Mouse (Mus musculus) urinary bladder, adult 18-20 months (tissue): Measurements from ENCODE around the gene Hdgfl2.
"Not testable (repeated sequence)": the region's sequence is repeated elsewhere in the genome, so short reads cannot be mapped to it uniquely, and the experiment has no call there.

Experiments
- DNase-seq, 2 experiments: peaks; one replicate each; pipeline ENCODE4 v3.0.0; 2022; ENCODE audit warnings: low spot score in 2 of 2, mixed read lengths in 2 of 2

The Hdgfl2 gene

DNA sequence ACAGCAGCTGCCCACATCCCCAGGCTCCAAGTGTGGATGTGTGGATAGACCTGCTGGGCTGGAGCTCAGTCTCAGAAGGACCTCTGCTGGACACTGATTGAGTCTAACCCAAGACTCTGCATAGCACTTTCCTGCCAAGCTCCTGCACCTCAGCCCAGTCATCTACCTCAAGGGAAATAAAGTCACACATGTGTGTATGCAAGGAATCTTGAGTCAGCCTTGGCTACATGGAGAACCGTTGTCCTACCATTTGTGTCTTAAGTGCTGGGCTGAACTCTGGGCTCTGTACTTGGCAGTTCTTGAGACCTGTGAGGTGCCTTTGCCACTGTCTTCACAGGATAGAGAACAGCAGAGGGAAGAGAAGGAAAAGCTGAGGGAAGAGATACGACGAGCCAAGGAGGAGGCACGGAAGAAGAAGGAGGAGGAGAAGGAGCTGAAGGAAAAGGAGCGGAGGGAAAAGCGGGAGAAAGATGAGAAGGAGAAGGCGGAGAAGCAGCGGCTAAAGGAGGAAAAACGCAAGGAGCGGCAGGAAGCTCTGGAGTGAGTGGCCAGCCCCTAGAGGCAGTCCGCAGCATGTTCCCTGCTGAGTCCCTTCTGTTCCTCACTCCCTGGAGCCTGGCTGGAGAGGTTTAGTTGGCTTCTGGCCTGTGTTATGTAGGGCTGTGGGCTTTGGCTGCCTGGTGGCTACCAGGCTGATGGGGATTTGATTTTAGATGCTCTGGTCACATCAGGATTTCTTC, 21.9 kb upstream of the Hdgfl2 start:
- no peak for DNase-seq

DNA sequence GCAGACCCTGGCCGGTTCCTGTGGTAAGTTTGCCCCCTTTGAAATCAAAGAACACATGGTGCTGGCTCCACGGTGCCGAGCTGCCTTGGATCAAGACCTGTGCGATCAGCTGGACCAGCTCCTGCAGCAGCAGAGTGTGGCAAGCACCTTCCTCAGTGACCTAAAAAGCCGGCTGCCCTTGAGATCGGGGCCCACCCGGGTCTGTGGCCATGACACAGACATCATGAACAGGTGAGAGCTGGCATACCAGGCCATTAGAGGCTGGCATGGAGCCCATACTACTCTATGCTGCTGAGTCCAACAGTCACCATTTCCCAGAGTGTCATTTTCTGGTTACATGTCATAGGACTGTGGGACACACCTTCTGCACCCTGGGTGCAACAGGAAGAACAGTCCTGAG, 17.4 kb upstream of the Hdgfl2 start:
- no peak for DNase-seq

DNA sequence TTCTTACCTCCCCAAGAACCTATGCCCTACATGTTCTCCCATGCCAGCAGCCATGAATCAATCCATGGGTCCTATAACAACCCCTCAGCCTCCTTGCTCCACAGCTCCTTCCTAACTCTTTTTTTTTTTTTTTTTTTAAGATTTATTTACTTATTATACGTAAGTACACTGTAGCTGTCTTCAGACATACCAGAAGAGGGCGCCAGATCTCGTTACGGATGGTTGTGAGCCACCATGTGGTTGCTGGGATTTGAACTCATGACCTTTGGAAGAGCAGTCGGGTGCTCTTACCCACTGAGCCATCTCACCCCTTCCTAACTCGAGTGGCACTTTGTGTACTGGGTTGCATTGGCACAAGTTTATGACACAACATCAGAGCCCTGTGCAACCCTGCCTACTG, 13.7 kb upstream of the Hdgfl2 start:
- DNase-seq: not testable (repeated sequence)

DNA sequence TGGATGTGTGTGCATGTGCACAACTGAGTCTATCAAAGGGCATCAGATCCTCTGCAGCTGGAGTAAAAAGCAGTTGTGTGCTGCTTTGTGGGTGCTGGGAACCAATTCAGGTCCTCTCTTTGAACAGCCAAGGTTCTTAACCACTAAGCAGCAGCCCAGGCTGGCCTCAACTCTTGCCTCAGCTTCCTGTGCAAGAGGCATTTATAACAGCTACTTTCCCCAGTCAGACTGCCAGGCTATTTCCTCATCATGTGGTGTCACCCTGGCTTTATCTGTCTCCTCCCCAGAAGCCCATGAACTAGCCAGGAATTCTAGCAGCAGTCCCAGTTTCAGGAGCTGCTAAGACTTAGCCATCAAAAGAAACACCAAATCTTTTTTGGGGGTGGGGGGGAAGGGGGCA, 13.0 kb upstream of the Hdgfl2 start:
- no peak for DNase-seq

DNA sequence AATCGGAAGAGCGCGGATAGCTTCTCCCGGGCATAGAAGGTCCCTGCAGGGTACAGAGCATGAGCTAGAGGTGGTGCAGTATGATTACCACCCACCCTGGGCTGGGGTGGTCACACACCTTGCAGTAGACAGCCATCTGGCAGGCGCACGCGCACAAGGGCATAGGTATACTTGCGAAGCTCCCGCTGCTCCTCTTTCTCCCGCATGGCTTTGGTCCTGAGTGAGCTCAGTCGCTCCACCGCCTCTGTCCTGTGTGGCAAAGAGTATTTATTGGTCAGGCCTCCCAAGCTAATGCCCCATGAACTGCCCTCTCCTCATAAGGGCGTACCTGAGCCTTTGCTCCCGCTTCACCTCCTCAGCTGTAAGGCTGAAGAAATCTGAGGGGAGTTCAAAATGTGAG, 10.4 kb upstream of the Hdgfl2 start:
- DNase-seq: no peak

DNA sequence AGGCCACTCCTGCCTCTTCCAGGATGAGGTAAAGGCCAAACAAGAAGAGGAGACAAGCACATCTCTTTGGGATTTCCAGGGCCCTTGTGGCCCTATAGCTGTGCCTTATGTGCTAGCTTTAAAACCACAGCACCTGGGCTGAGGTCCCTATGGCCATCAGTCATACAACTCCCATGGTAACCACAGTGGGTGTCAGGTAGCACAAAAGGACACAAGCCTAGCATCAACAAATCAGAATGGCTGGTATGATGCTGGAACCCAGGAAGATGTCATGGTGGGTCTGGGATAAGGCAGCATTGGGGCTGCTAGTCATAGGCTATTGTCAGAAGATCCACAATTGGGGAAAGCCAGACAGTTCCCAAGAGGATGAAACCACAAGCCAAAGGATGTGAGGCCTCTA, 8.3 kb upstream of the Hdgfl2 start:
- DNase-seq: no peak

DNA sequence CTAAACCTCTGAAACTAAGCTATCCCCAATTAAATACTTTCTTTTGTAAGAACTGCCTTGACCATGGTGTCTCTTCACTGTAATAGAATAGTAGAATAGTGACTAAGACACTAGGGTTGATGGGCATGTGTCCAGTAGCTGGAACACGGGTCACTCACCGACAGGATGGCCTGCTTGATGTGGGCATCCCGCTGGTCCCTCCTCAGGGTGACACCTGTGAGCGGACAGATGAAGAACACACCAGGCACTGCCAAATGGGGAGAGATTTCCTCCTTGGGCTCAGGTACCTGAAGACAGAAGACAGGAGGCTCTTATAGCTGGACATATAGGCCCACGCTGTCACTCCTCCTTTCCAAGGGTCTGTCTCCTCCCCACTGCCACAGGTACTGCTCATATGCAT, 7.2 kb upstream of the Hdgfl2 start:
- DNase-seq: no peak

DNA sequence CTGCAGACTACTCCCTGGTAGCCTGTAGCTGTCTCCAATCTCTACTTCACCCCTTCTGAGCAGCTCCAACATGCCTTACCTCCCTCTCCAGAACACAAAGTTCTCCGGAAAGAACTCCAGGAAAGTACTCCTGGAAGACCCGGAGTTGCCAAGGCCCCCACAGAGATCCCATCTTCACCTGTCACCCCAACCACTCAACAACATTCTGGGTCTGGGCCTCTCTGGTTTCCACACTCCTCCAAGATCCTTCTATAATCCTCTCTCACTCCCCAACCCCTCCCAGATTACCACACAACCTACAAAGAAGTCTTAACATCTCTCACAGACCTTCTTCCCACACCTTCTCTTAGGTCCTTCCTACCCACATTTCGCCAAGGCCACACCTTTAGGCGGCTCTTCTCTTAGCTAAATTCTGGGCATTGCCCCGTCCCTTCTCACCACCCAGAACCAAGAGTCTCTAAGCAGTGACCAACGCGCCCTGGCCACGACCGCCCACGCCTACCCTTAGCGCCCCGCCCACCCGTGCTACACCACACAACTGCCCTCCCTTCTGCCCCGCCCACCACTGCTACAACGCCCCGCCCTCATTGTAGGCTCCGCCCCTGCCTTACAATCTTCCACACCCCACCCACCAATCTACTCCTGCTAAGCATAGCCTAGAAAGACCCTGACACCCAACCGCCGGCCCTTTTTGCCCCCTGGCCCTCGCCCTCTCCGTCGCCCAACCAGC, 5.2 kb upstream of the Hdgfl2 start:
- DNase-seq: peak; percentile 82 to 91

DNA sequence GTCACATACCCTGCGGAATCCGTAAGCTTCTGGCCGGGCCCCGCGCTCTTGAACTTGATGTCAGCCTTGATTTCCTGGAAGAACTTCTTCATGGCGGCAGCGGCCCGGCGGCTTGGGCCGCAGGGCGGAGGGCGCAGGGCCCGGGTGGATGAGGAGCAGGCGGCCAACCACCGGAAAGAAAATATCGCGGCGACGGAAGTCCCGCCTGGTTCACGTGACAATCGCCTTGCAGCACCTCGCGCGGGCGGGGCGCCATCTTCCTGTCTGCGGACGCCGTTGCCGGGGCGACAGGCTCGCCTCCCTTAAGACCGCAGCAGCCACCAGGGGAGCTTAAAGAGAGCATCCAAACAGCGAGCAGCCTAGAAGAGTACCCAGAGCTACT, 4.6 kb upstream of the Hdgfl2 start, which contains the start of gene Ubxn6:
Gene Ubxn6, minus strand, starts transcription at position 202 of the 382 bp plus-strand sequence.
- peak; percentile 91 to 93 for DNase-seq

DNA sequence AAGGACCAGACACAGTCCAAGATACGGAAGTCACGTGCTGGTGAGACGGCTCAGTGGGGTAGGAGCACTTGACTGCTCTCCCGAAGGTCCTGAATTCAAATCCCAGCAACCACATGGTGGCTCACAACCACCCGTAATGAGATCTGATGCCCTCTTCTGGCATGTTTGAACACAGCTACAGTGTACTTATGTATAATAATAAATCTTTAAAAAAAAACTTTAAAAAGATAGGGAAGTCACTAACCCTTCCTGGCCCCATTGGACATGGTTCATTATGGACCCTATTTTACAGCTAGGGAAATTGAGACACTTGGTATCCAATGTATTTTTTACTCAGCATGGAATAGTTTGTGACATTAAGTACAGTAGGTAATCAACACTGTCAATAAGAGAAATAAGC, 1.9 kb upstream of the Hdgfl2 start:
- DNase-seq: no peak

DNA sequence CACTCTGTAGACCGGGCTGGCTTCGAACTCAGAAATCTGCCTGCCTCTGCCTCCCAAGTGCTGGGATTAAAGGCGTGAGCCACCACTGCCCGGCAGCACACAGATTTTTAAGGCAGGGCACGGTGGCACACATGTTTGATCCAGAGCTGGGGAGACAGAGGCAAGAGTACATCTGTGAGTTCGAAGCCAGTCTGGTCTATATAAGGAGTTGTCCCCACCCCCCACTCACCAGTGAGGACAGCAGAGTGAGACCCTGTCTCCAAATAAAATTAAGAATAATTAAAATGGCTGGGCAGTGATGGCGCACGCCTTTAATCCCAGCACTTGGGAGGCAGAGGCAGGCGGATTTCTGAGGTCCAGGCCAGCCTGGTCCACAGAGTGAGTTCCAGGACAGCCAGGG, 1.1 kb upstream of the Hdgfl2 start:
- not testable (repeated sequence) for DNase-seq

DNA sequence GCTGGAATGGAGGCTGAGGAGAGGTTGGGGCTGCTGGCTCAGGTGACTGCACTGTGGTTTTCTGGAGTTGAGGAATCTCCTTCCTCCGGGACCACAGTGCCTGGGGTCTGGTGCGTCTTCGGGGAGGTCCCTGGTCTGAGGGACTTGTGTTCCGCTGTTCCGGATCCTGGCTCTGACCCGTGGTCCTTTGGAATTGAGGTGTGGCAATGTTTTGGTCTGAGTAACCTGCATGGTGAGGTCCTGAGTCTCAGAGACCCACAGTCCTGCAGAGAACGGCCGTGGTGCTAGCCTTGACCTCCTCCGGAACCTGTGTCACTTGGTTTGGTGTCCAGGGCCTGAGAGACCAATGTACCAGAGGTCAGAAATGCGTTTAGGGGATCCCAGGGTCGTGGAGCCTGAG, 487 bp downstream of the Hdgfl2 start:
- DNase-seq: no peak

DNA sequence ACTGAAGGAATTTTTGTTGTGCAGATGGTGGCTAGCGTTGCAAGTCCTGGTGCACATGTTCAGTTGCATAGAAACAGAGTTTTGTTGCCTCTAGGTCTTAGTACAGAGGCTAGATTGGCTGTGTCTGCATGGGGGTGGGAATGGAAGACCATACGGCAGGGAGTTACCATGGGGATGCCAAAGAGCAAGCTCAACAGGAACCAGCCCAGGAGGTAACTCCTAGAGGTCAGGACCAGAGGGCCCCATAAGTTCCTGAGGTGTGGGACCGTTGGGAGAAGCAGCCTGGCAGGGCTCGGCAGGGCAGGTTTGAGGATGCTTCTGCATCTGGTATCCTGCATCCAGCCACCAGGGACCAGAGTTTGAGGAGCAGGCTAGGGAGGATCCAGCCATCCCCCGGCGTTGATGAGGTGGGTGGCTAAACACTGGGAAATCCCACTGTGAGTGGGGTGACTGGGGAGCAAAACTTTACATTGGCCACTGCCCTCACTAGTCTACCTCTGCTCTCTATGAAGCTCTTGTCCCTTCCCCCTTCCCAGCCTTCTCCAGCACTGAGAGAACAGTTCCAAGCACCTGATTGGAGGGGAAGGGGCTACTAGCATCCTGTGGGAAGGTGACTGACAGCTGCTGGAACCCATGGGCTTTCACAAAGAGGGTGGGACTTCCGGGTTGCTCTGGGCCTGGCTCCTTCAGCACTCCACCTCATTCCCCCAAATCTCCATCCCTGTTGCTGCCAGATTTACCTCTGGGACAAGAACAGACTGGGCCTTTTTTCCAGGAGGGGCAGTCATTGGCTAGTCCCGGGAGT, 1.5 kb downstream of the Hdgfl2 start:
- DNase-seq: no peak

DNA sequence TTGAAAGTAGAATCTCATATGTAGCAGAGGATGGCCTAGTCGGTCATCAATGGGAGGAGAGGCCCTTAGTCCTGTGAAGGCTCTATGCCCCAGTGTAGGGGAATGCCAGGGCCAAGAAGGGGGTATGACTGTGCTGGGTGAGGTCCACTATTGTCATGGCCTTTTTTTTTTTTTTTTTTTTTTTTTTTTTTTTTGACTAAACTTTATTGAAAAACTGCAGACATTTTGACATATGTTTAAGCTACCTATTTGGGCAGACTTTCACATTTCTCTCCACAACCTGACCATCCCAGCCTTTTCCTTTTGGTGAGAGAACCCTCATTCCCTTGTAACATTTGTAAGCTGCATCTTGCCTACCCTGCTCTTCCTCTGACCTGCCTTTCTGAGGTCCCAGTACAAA, 12.9 kb downstream of the Hdgfl2 start:
- no peak for DNase-seq

DNA sequence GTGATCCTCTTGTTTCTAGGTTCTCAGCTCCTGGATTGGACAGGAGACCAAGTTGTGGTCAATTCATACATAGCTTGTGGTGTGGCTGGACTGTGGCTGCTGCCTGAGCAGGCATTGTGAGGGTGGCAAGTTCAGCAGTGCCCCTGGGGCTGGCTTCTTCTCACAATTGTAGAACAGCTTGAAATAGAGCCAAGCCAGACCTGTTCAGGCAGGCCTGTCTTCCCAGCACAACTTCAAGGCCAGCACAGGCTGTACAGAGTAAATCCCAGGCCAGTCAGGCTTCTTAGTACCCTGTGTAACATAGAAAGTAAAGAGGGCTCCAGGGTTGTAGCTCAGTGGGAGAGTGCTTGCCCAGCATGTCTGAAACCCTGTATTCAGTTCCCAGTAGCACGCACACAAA, 13.4 kb downstream of the Hdgfl2 start:
- DNase-seq: peak; percentile 66

DNA sequence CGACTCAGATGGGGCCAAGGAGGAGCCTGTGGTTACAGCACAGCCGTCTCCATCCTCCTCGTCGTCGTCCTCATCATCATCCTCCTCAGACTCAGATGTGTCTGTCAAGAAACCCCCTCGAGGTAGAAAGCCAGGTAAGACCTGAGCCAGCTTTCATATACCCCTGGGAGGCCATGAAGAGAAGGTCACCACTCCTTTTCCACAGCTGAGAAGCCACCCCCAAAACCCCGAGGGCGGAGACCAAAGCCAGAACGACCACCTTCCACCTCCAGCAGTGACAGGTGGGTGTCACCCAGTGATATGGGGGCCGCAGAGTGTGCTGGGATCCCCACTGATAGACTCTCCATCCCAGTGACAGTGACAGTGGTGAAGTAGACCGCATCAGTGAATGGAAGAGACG, 17.4 kb downstream of the Hdgfl2 start:
- DNase-seq: no peak

DNA sequence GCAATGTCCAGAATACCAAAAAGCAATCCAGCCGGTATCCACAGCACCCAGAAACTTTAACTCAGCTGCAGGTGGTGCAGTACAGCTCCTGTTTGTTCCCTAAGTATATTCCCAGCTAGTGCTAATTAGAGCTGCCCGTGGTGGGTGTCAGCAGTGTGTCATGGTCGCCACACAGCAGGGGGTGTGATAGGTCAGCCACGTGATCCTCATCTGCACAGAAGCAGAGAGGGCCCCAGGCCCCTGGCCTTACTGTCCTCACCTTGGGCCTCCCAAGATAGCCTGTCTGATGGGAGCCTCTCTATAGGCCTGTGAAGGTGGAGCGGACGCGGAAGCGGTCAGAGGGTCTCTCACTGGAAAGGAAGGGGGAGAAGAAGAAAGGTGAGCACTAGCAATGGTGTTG, 18.7 kb downstream of the Hdgfl2 start:
- no peak for DNase-seq

DNA sequence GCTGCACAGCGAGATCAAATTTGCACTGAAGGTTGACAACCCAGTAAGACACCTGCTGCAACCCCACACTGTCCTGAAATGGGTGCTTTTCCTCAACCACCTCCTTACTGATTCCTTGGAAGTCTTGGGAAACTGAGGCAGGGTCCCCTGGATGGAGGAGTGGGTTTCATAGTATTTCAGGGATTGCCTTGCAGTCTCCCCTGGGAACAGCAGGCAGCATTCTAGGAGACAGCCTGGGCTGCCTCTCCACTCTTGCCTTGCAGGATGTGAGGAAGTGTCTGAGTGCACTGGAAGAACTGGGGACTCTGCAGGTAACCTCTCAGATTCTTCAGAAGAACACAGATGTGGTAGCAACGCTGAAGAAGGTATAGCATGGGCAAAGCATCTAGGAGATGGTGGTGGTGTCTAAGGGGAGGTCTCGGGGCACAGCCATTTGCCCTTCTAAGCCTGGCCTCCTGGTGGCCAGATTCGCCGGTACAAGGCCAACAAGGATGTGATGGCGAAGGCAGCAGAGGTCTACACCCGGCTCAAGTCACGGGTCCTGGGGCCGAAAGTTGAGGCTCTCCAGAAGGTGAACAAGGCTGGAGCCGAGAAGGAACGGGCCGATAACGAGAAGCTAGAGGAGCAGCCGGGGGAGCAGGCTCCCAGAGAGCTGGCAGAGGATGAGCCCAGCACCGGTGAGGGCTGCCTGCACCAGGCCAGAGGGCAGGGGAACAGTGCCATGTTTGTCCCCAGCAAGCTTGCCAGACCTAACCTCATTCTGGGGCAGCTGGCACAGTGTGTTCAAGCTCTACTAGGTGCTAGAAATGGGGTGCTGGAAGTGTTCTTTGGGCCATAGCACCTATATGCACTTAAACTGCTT, 19.5 kb downstream of the Hdgfl2 start:
- no peak for DNase-seq

DNA sequence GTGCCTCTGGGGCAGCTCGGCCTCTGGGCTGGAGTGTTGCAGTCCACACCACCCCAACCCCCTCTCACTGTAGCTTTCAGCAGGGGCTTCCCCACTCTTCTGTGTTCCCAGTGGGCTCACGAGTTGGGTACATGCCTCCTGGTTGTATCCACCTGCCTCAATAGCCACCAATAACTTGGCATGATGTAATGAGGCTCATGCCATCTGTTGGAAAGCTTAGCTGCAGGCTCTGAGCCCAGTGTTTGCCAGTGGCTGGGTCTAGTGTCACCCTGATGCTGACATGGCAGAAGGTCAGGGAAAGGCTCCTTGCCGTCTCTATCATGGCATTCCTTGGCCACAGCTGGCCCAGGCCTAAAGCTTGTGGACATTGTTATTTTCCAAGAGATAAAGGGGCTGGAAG, 21.4 kb downstream of the Hdgfl2 start:
- no peak for DNase-seq

DNA sequence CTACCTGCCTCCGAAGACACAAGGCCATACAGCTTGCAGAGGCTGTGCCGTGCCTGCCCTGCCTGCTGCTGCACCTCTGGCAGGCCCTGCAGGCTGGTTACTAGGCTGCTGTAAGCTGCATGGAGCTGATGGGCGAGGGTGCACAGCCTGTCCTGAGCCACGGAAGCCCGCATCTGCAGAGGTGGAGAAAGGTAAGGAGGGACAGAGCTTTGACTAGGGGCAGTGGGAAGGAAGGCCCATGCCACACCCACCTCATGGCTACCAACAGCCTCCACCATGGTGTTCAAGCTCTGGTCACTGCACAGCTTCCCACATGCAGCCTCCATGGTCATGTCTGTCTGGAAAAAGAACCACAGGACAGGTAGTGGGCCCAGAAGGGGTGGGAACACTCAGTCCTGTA, 22.7 kb downstream of the Hdgfl2 start:
- no peak for DNase-seq

DNA sequence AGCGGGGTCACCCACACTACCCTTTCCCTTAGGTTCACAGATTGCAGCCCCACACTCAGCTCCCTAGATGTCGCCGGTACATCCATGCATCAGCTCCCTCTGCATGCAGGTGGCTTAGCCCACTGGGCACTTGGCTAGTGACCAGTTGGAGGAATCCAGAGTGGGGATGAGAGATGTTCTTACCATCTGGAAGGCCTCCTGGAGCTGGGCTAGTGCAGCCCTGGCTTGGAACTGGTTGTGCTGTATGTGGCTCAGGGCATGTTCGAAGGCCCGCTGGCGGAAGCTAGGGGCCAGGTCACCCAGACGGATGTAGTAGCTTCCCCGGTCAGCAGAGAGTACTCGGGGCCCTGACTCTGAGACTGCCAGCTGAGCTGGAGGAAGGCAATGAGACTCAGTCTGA, 23.5 kb downstream of the Hdgfl2 start:
- DNase-seq: no peak
